Mouse (Mus musculus): Measurements from ENCODE around the gene Car5a. TPM values are rescaled to one million over a fixed set of nuclear protein-coding genes. Genes with fewer than 3 reads are reported as not detected.
A peak's percentile ranks its signal among the peaks of the same experiment; 100 is the strongest.

The Car5a gene
- polyA plus RNA-seq, 1 experiment = not detected

- Histone ChIP-seq H3K4me3 (ENCODE audit: insufficient read depth, low read depth, low read length) (no peak overlapping the region), H3K27ac (ENCODE audit: insufficient read depth, low read depth, low read length) (no peak overlapping the region), H3K4me1 (ENCODE audit: control insufficient read depth, insufficient read depth, low read length) (peaks cover 15% of the 10 kb centered on the region)
- TF ChIP-seq POLR2A (IDR thresholded peaks at IDR 0.05; ENCODE audit: insufficient read depth, low read depth, low read length) (no peak), CTCF (IDR thresholded peaks at IDR 0.05; ENCODE audit: insufficient read depth, low read depth, low read length) (no peak)
- WGBS = 71% methylated on average over 8 of the region's 8 CpGs
Observed at GRCm38 (mm10) chr8:121908378-121909147, 36.1 kb downstream of the Car5a start.

- TF ChIP-seq CTCF (IDR thresholded peaks at IDR 0.05; ENCODE audit: insufficient read depth, low read depth, low read length) (no peak), POLR2A (IDR thresholded peaks at IDR 0.05; ENCODE audit: insufficient read depth, low read depth, low read length) (peak; percentile 99)
- peaks cover 19% of the 10 kb centered on the region for H3K4me1 ChIP-seq (ENCODE audit: control insufficient read depth, insufficient read depth, low read length)
- peak within 1 kb of the TSS; percentile 52 for H3K4me3 ChIP-seq (ENCODE audit: insufficient read depth, low read depth, low read length)
- H3K27ac ChIP-seq (ENCODE audit: insufficient read depth, low read depth, low read length) = no peak within 1 kb of the TSS
- 1% methylated on average over 61 of the region's 61 CpGs for WGBS
Observed at GRCm38 (mm10) chr8:121907587-121908248, 37.0 kb downstream of the Car5a start, which contains the start of gene Slc7a5. TSS of gene Slc7a5 (minus strand) at chr8:121907694.

- WGBS = under 1% methylated on average over 72 of the region's 72 CpGs
- peak overlapping the region; percentile 52 for H3K4me3 ChIP-seq (ENCODE audit: insufficient read depth, low read depth, low read length)
- TF ChIP-seq CTCF (IDR thresholded peaks at IDR 0.05; ENCODE audit: insufficient read depth, low read depth, low read length) (no peak), POLR2A (IDR thresholded peaks at IDR 0.05; ENCODE audit: insufficient read depth, low read depth, low read length) (no peak)
- H3K27ac ChIP-seq (ENCODE audit: insufficient read depth, low read depth, low read length) = no peak overlapping the region
- peaks cover 26% of the 10 kb centered on the region for H3K4me1 ChIP-seq (ENCODE audit: control insufficient read depth, insufficient read depth, low read length)
Observed at GRCm38 (mm10) chr8:121906542-121907512, 37.9 kb downstream of the Car5a start.

- TF ChIP-seq POLR2A (IDR thresholded peaks at IDR 0.05; ENCODE audit: insufficient read depth, low read depth, low read length) (no peak), CTCF (IDR thresholded peaks at IDR 0.05; ENCODE audit: insufficient read depth, low read depth, low read length) (no peak)
- WGBS = 14% methylated on average over 5 of the region's 5 CpGs
- H3K4me1 ChIP-seq (ENCODE audit: control insufficient read depth, insufficient read depth, low read length) = peaks cover 34% of the 10 kb centered on the region
- peak overlapping the region; percentile 52 for H3K4me3 ChIP-seq (ENCODE audit: insufficient read depth, low read depth, low read length)
- H3K27ac ChIP-seq (ENCODE audit: insufficient read depth, low read depth, low read length) = no peak overlapping the region
Observed at GRCm38 (mm10) chr8:121905864-121906263, 38.8 kb downstream of the Car5a start.

GRCm38 (mm10) chr8:121905420-121905819, 39.3 kb downstream of the Car5a start:
- H3K27ac ChIP-seq (ENCODE audit: insufficient read depth, low read depth, low read length) = no peak overlapping the region
- WGBS = 33% methylated on average over 1 of the region's 1 CpGs
- peak overlapping the region; percentile 52; the same call in 1 of the 2 replicates for H3K4me3 ChIP-seq (ENCODE audit: insufficient read depth, low read depth, low read length)
- TF ChIP-seq CTCF (IDR thresholded peaks at IDR 0.05; ENCODE audit: insufficient read depth, low read depth, low read length) (no peak), POLR2A (IDR thresholded peaks at IDR 0.05; ENCODE audit: insufficient read depth, low read depth, low read length) (no peak)
- peaks cover 34% of the 10 kb centered on the region for H3K4me1 ChIP-seq (ENCODE audit: control insufficient read depth, insufficient read depth, low read length)

GRCm38 (mm10) chr8:121904999-121905398, 39.7 kb downstream of the Car5a start:
- no peak overlapping the region for H3K27ac ChIP-seq (ENCODE audit: insufficient read depth, low read depth, low read length)
- WGBS = 85% methylated on average over 9 of the region's 9 CpGs

GRCm38 (mm10) chr8:121903977-121904376, 40.7 kb downstream of the Car5a start:
- H3K4me3 ChIP-seq (ENCODE audit: insufficient read depth, low read depth, low read length) = no peak overlapping the region
- 86% methylated on average over 6 of the region's 6 CpGs for WGBS
- H3K4me1 ChIP-seq (ENCODE audit: control insufficient read depth, insufficient read depth, low read length) = peaks cover 45% of the 10 kb centered on the region
- TF ChIP-seq CTCF (IDR thresholded peaks at IDR 0.05; ENCODE audit: insufficient read depth, low read depth, low read length) (no peak), POLR2A (IDR thresholded peaks at IDR 0.05; ENCODE audit: insufficient read depth, low read depth, low read length) (no peak)
- no peak overlapping the region for H3K27ac ChIP-seq (ENCODE audit: insufficient read depth, low read depth, low read length)

More at GRCm38 (mm10) chr8:121904999-121905398, 39.7 kb downstream of the Car5a start:
- TF ChIP-seq POLR2A (IDR thresholded peaks at IDR 0.05; ENCODE audit: insufficient read depth, low read depth, low read length) (no peak), CTCF (IDR thresholded peaks at IDR 0.05; ENCODE audit: insufficient read depth, low read depth, low read length) (no peak)
- Histone ChIP-seq H3K4me1 (ENCODE audit: control insufficient read depth, insufficient read depth, low read length) (peaks cover 38% of the 10 kb centered on the region), H3K4me3 (ENCODE audit: insufficient read depth, low read depth, low read length) (peak overlapping the region; percentile 7; the same call in 1 of the 2 replicates)

GRCm38 (mm10) chr8:121901498-121902236, 43.0 kb downstream of the Car5a start:
- Histone ChIP-seq H3K4me3 (ENCODE audit: insufficient read depth, low read depth, low read length) (no peak overlapping the region; the same call in 1 of the 2 replicates), H3K27ac (ENCODE audit: insufficient read depth, low read depth, low read length) (peak overlapping the region; percentile 71), H3K4me1 (ENCODE audit: control insufficient read depth, insufficient read depth, low read length) (peaks cover 63% of the 10 kb centered on the region)
- 45% methylated on average over 8 of the region's 8 CpGs for WGBS
- TF ChIP-seq POLR2A (IDR thresholded peaks at IDR 0.05; ENCODE audit: insufficient read depth, low read depth, low read length) (no peak), CTCF (IDR thresholded peaks at IDR 0.05; ENCODE audit: insufficient read depth, low read depth, low read length) (no peak)

Measured in olfactory bulb, adult 2 months (tissue).